Mouse (Mus musculus): ENCODE results near the gene Hkdc1. TPM values are rescaled to one million over a fixed set of nuclear protein-coding genes. Genes with fewer than 3 reads are reported as not detected.

Hkdc1 gene
- polyA plus RNA-seq, 1 experiment from 2014 or later, result 37.7 TPM

DNA sequence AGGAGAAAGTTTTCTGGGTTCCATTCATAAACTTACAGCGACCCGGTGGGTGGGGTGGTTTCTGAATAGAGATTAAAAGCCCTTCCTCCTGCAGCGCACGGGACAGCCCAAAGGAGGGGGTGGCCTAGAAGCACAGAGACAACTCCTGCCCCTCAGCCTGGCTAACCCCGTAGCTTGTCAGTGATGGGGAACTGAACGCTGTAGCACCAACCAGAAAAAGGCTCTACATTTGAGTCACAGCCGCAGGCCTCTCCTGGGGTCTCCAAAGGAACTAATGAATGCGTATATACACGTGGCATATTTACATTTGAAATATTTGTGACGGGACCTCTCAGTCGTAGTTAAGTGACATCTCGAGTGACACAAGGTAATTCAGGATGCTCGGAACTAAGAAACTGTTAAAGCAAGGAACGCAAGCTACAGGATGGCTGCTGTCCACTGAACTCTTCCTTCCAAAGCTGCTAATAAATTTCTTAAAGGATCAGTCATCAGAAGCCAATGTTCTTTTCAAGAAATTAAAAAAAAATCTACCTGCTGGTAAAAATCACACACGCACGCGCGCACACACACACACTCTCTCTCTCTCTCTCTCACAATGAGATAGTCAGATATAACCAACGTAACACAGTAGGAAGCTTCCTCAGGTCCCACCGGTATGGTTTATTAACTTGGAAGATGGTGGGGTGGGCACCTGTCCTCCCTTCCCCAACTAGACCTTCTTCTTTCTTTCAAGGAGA is 87.4 kb downstream of the Hkdc1 start:
- no peak for ATAC-seq
- Histone ChIP-seq H3K4me3 (ENCODE audit: low read depth, low read length) (no peak overlapping the region), H3K9me3 (ENCODE audit: control insufficient read depth) (no peaks in the 10 kb centered on the region), H3K27me3 (replicated peaks; ENCODE audit: control insufficient read depth, insufficient read depth, low read length) (0 out of 2 replicates have a peak, but pooled peaks cover 5% of the 10 kb centered on the region), H3K27ac (ENCODE audit: low read depth, low read length) (no peak overlapping the region), H3K4me2 (replicated peaks; ENCODE audit: low read depth) (no peak overlapping the region), H3K4me1 (replicated peaks; ENCODE audit: control insufficient read depth, insufficient read depth, low read length) (no peaks in the 10 kb centered on the region), H3K36me3 (ENCODE audit: control insufficient read depth, insufficient read depth) (no peaks in the 10 kb centered on the region), H3K9ac (ENCODE audit: low read depth, low read length) (no peak overlapping the region)
- WGBS, result 67% methylated on average over 20 of the region's 20 CpGs
- TF ChIP-seq CTCF (IDR thresholded peaks at IDR 0.05; ENCODE audit: low read depth), result no peak

DNA sequence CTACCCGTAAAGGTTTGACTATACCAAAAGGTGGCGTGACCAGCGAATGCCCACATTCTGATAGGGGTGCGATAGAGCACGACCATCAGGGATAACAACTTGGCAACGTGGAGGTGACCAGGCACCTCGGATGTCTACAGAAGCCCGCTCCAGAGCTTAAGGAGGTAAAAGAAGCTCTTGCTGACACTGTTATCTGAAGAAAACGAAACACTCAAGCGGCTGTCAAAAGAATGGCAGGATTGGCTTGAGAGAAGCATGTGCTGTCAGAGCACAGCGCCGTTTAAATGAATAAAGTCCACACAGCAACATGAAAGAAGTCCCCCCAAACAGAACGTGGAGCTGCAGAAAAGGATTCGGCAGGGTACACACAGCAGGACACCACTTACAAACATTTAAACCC is 89.0 kb downstream of the Hkdc1 start:
- no peak for ATAC-seq
- H3K36me3 ChIP-seq (ENCODE audit: control insufficient read depth, insufficient read depth), result no peaks in the 10 kb centered on the region
- H3K27ac ChIP-seq (ENCODE audit: low read depth, low read length), result no peak overlapping the region
- H3K4me3 ChIP-seq (ENCODE audit: low read depth, low read length), result no peak overlapping the region
- WGBS, result 82% methylated on average over 14 of the region's 14 CpGs
- no peaks in the 10 kb centered on the region for H3K4me1 ChIP-seq (replicated peaks; ENCODE audit: control insufficient read depth, insufficient read depth, low read length)
- H3K27me3 ChIP-seq (replicated peaks; ENCODE audit: control insufficient read depth, insufficient read depth, low read length), result no peaks in the 10 kb centered on the region
- H3K9ac ChIP-seq (ENCODE audit: low read depth, low read length), result no peak overlapping the region
- no peak for TF ChIP-seq CTCF (IDR thresholded peaks at IDR 0.05; ENCODE audit: low read depth)
- no peaks in the 10 kb centered on the region for H3K9me3 ChIP-seq (ENCODE audit: control insufficient read depth)
- no peak overlapping the region for H3K4me2 ChIP-seq (replicated peaks; ENCODE audit: low read depth)

Other genes with a start within 250 kb of the Hkdc1 start
- 96.8 and 100 TPM in 2 replicates for gene Tspan15, start 191.2 kb downstream of the Hkdc1 start, polyA plus RNA-seq (2015; fragmentation: Nextera tagmentation; extraction: Ambion mirVana)
- 0.31 and 0.90 TPM in 2 replicates for gene Tacr2, start 170.1 kb downstream of the Hkdc1 start, polyA plus RNA-seq (2015; fragmentation: Nextera tagmentation; extraction: Ambion mirVana)
- gene Hk1, start 42.6 kb downstream of the Hkdc1 start, polyA plus RNA-seq (2015; fragmentation: Nextera tagmentation; extraction: Ambion mirVana), result 10.1 and 11.1 TPM in 2 replicates
- 0.14 TPM in 2 replicates for gene 4930507D05Rik, start 27.0 kb upstream of the Hkdc1 start, polyA plus RNA-seq (2015; fragmentation: Nextera tagmentation; extraction: Ambion mirVana)
- gene Supv3l1, start 27.2 kb upstream of the Hkdc1 start, polyA plus RNA-seq (2015; fragmentation: Nextera tagmentation; extraction: Ambion mirVana), result 12.8 and 13.6 TPM in 2 replicates
- gene Vps26a, start 64.3 kb upstream of the Hkdc1 start, polyA plus RNA-seq (2015; fragmentation: Nextera tagmentation; extraction: Ambion mirVana), result 102 and 116 TPM in 2 replicates
- gene Srgn, start 105.0 kb upstream of the Hkdc1 start, polyA plus RNA-seq (2015; fragmentation: Nextera tagmentation; extraction: Ambion mirVana), result 18.9 and 21.6 TPM in 2 replicates
- 21.7 and 23.2 TPM in 2 replicates for gene Kif1bp, start 156.0 kb upstream of the Hkdc1 start, polyA plus RNA-seq (2015; fragmentation: Nextera tagmentation; extraction: Ambion mirVana)
- gene Ddx21, start 179.8 kb upstream of the Hkdc1 start, polyA plus RNA-seq (2015; fragmentation: Nextera tagmentation; extraction: Ambion mirVana), result 9.6 and 11.1 TPM in 2 replicates
- 69.6 and 74.4 TPM in 2 replicates for gene Ddx50, start 228.7 kb upstream of the Hkdc1 start, polyA plus RNA-seq (2015; fragmentation: Nextera tagmentation; extraction: Ambion mirVana)